Mouse (Mus musculus): ENCODE data around the gene Gapvd1.
A peak's percentile ranks its signal among the peaks of the same experiment; 100 is the strongest.

Gene Gapvd1

GRCm38 (mm10) chr2:34635249-34636165, 119.5 kb downstream of the Gapvd1 start:
- DNase-seq (ENCODE audit: low read depth) = no peak

GRCm38 (mm10) chr2:34632051-34632450, 123.0 kb downstream of the Gapvd1 start:
- DNase-seq (ENCODE audit: low read depth) = no peak

GRCm38 (mm10) chr2:34630445-34630844, 124.6 kb downstream of the Gapvd1 start:
- no peak for DNase-seq (ENCODE audit: low read depth)

- no peak for DNase-seq (ENCODE audit: low read depth)
Measured at GRCm38 (mm10) chr2:34629758-34630157, 125.3 kb downstream of the Gapvd1 start.

- peak; percentile 89 for DNase-seq (ENCODE audit: low read depth)
Measured at GRCm38 (mm10) chr2:34628903-34629540, 126.0 kb downstream of the Gapvd1 start.

GRCm38 (mm10) chr2:34627328-34628226, 127.5 kb downstream of the Gapvd1 start:
- DNase-seq (ENCODE audit: low read depth) = peak; percentile 90

Data from 416B (cell line).